Mouse (Mus musculus) cerebellum, adult 11 months (tissue): ENCODE results near the gene Syne2.
A peak's percentile ranks its signal among the peaks of the same experiment; 100 is the strongest.
"Not testable (repeated sequence)": the region's sequence is repeated elsewhere in the genome, so short reads cannot be mapped to it uniquely, and the experiment has no call there.

Experiments used
- DNase-seq: peaks from one replicate; pipeline ENCODE4 v3.0.0; 2022

Syne2 gene

DNA sequence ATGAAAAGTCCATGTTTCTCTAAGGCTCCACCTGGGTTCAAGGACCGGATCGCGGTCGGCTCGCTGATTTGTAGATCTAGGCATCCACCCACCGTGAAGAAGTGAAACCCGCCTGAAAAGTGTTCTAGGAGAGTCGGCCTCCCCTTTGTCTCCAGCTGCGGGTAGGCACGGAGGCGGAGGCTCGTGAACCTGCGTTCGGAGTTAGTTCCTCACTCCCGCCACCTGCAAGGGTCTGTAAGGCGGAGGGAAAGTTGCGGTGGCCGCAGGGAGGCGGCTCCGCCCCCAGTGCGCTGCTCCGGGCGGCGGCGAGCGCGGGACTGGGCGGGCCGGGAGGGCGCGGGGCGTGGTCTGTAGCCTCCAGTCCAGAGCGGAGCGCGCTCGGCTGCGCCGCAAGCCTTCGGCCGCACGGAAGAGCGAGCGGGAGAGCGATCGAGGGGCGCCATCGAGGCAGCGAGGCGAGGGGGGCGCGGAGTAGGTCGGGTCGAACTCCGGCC lies at the start of gene Syne2:
Syne2 (plus strand) TSS at position 176 of the 494 bp plus-strand sequence.
- peak; percentile 70 for DNase-seq

DNA sequence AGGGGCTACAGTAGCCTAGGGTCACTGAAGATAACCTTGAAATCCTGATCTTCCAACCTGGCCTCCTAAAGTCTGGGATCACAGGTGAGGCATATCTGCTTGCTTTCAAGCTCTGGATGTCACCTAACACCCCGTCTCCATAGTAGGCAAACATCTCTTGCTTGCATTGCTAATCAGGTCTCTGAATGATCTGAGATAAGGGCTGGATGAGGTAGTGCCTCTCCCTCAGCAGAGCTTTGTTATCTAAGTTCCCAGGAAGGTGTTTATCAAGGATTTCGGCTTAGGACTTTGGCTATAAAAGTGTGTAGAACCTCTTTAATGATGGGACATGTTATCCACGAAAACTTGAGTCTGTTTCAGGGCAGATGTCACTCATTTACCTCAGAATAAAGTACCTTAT lies 46.5 kb upstream of the Syne2 start:
- no peak for DNase-seq

DNA sequence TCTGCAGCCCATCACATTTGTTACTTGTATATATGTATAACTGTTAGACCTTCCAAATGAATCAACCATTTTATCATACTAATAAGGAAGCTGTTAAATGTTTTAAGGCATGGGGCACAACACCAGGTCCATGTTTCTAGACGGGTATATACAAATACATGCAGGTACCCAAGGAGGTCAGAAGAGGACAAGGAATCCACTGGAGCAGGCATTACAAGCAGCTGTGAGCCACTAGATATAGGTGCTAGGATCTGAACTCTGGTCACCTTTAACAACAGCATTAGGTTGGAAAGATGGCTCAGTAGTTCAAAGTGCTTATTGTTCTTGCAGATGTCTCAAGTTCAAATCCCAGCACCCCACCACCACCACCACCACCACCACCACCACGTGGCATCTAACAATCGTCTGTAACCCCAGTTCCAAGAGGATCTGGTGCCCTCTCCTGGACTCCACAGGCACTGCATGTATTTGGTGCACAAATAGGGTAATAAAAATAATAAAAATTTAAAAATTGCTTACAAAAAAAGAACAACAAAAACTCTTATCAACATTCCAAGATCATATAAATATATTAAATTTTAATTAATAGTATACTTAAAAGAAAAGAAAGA lies 45.4 kb upstream of the Syne2 start:
- DNase-seq = peak; percentile 20

DNA sequence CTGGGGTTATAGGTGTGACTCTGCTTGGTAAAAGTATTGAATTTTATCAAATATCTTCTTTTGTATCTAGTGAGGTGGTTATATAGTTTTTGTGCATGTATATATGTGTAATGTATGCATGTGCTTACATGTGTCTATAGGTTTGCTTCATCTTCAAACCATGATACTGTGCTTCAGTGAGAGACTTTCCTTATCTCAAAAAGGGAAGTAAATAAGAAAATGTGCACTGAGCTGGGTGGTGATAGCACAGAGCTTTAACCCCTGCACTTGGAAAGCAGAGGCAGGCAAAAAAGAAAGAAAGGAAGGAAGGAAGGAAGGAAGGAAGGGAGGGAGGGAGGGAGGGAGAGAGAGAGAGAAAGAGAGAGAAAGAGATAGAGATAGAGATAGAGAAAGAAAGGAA lies 36.5 kb upstream of the Syne2 start:
- DNase-seq = no peak

DNA sequence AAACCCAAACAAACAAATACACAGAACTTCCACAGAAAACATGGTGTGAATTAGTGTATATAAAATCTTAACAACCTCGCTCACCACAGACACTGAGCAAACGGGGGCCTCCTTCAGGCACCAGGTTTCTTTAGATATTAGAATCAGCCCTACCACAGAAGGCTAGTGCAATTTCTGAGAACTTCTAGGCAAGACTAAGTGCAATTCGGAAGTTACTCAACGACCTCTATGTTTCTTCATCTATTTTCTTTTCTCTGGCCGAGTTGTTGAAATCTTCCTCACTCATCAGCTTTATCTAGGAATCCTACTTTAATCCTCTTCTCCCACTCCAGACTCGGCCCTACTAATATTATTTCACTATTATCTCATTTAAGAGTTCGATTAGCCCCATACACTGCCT lies 35.9 kb upstream of the Syne2 start:
- no peak for DNase-seq

DNA sequence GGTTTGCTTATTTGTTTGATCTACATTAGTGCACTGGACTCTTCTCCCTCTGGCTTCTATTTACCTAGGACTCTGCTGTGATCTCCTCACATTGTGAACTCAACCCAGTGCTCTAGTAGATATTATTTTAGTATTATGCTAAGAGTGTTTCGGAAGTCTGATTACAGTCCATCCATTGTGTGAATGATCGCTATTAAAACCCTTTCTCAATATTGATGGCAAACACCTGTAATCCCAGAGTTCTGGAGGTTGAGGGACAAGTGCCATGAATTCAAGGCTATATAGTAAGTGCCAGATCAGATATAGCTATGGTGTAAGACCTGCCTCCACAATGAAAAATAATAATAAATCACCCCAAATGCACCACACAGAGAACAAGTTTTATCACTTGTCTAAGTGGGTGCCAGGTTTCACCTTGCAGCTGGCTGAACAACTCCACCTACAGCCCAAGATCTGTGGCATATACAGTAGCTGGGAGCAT lies 33.6 kb upstream of the Syne2 start:
- DNase-seq = no peak

DNA sequence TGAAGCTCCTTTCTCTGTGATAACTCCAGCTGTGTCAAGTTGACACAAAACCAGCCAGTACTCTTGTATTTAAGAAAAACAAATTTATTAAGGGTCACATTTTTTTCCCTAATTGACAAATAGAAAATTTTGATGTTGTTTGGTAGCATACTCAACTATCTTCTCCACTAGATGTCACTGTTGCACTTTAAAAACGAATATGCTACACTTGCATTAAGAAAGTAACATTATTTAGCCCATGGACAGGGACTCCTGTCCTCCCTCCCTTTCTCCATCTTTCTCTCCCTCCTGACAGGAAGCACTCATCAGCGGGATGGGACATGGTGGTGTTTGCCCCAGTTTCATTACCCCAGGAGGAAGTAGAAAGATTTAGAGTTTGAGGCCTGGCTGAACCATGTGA lies 31.3 kb upstream of the Syne2 start:
- not testable (repeated sequence) for DNase-seq

DNA sequence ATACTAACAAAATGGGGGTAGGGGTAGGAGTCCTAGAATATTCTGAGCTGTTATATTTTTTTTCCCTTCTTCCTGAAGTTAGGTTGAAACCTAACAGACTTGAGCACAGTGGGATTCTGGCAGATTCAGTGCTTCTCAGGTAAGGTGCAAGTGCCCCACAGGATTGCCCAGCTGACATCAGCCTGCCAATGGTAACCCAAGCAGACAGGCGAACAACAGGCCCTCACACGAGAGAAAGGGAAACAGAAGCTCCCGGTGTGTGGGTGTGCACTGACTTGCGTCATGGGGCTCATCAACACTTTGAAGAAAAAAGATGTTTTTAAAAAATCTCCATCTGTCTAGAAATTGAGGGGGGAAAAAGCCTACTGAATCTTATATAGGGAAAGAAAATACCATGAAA lies 28.5 kb upstream of the Syne2 start:
- peak; percentile 65 for DNase-seq

DNA sequence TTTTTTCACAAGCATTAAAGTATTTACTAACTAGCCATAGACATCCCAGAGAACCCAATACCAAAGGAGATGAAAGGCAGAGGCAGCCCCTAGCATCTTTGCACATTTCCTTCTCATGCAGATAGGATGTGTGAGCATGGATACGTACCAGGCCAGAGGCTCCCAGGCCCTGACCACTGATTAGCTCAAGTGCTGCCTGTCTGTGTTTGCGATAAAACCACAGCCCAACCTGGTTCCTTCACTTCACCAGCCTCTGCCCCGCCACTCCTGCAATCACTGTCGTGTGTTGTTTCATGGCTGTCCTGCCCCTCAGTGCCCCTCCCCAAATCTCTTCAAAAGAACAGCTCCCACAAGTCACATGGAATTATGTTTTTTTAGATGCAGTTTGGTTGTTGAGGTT lies 23.4 kb upstream of the Syne2 start:
- DNase-seq = no peak

DNA sequence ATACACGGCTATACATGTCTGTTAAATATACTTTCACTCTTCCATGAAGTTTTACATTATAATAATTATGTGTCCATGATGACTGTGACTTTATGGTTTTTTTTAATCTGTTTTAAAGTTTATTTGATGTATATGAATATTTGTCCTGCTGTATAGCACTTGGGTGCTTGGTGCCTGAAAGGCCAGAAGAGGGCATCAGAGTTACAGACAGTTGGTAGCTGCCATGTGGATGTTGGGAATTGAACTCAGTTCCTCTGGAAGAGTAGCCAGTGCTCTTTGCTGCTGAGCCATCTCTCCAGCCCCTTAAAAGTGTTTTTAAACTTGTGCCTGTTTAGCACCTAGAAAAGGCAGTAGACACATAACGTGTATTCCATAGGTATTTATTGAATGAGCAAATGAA lies 21.4 kb upstream of the Syne2 start:
- no peak for DNase-seq

DNA sequence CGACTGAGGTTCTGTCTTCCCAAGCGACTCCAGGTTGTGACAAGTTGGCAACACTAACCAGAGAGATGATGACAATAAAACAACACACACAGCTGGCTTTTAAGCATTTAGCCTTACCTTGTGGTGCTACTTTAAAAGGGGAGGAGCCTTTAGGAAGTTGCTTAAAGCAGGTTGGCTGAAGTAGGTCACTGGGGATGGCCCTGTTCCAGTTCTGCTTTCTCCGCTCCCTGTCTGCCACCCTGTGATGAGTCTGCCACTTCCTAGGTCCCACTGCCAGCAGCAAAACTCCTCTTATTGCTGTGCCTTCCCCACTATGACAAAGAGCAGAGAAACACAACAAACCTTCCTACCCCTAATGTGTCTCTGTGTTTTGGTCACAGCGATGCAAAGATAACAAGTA lies 11.7 kb upstream of the Syne2 start:
- DNase-seq = no peak

DNA sequence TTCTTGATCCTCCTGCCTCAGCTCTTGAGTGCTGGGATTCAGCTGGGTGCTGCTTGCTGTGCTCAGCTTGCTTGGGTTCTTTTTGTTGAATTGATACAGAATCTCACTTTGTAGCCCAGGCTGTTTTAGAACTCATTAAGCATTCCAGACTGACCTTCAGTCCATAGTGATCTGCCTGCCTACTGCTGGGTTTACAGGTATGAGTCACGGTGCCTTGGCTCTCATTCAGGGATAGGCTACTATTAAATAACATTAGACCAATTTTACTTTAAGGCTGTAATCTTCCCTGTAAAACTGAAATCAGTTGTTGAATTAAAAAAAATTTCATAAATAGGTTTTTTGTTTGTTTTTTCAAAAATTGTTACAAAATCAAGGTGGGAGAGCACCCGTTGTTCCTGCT lies 4.2 kb upstream of the Syne2 start:
- no peak for DNase-seq

DNA sequence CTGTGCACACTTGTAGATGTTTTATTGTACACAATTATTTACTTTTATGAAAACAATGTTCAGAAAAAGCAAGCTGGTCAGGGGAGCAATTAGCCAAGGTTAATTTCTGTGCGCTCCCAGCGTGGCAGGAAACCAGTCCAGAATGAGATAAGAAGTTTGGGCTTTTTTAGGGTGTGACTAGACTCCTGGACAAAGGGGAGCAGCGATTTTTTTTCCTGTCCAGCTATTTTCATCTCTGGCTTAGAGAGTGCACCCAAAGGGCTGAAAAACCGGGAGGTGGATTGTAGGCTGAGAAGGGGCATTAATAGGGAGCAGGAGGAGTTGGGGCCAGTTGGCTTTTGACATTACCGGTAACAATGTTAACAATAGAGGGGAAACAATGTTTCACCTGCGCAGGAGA lies 3.4 kb upstream of the Syne2 start:
- no peak for DNase-seq

DNA sequence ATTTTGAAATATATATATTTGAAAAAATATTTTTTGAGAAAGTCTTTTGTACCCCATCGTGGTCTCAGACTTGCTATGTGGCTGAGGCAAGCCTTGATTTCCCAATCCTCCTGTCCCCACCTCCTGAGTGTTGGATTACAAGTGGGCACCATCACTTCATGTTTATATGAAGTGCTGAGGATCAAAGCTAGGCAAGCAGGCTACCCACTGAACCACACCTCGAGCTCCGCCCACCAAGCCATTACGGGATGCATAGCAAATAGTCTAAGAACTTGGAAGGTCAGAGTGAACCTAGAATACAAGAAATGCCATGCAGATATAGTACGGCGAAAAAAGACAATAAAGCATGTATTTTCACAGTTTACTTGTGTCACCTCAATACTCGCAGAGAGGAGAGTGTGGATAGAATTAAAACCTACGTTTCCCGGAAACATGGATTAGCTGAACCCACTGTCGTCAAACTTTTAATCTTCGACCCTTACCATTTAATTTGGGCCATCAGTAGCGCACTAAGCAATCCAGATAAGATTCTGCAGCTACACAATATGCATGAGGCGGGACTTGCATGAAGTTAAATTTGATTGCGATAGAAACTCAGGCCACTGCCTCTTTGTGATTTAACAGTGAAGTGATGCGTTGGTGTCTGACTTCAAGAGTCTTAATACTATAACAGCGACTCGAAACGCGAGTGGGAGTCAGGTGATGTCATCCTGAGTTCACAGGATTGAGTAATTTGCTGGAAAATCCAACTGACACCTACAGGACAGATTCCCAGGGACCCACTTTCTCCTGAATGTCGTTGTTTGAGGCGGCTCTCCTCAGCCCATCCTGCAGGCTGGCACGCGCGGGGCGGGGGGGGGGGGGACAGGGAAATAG lies 715 bp upstream of the Syne2 start:
- DNase-seq = no peak

DNA sequence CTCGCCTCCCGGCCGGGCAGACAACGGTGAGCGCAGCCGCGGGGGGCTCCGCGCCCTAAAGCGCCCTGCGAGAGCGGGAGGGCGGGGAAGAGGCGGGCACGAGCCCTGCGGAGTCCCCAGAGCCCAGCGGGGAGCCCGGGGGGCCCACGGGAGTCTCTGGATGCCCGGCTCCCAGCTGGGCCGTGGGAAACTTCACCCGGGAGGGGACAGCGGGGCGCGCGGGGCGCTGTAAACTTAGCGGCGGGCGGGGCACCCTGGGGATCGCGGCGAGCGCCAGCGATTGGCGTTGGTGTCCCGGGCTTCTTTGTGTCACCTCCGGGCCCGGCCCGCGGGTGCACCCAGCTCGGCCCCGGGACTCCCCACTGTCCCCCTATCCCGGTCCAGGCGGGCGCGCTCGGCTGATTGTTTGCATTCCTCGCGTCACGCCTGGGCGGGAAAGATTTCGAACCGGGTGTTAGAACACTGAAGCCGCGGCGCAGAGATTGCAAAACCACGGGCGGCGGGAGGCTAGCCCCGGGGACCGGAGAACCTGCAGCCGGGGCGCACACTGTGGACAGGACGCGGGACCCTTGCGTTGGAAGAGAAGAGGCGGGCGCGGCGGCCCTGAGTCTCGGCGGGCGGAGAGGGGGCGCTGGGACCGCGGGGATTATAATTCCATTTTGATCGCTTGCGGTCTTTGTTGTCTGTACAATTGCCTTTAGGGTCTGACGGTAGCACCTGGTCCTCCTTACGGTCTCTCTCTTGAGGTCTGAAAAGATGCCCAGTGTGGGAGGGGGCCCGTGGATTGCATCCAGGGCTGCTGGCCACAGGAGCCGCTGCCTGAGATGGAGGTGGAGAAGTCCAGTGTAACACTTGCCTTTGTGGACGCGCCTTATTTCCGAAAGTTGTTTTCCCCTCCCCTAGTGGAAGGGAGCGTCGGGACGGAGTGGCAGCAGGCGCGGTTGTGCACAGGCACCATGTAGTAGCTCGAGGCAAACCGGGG lies 810 bp downstream of the Syne2 start:
- peak; percentile 35 for DNase-seq

DNA sequence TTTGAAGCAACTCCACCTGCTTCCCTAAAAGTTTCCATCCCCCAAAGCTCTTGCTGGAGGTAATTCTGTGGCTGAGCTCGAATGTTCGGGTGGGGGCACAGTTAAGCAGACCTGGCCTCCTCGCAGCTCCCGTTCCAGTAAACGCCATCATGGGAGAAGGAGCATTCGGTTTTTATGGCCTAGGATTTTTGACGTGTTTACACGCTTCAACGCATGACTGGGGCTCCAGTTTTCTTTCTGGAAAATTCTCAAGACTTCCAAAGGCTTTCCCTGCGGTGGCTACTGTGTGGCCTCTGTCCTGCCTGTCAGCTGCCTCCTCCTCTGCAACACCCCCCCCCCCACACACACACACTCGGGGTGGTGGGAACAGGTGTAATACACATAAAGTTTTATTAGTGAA lies 1.5 kb downstream of the Syne2 start:
- DNase-seq = no peak

DNA sequence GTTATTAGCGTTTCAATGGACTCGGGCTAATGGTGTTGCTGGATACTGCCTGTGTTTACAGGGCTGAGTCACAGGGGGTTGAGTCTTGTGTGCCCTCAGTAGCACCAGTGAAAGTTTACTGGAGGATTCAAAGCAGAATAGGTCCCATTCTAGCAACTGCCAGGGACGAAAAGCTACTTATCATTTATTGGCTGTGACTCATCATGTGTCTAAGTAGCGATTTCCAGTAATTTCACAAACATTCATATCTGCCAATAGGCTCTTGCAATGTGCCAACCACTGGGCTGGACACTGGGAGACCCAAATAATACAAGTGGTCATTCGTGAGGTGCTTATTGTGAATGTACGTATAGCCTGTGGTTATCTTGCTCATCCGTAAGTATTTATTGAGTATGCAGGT lies 2.3 kb downstream of the Syne2 start:
- no peak for DNase-seq

DNA sequence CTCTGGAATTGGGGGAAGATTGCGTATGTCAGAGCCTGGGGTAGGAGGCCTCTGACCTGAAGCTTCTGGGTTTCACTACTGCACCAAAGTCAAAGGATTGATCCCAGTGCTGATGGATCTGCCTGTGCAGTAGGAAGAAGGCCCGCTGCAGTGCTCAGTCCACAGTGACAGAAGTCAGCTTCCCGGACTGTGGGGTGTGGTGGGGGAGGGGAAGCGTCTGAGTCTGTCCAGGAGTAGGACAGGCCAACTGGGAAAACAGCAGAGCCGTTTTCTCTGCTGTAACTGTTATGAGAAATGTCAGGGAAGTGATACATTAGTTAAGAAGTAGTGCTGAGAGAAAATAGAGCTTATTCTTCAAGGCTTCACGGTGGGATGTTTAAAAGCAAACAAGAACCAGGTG lies 4.2 kb downstream of the Syne2 start:
- no peak for DNase-seq

DNA sequence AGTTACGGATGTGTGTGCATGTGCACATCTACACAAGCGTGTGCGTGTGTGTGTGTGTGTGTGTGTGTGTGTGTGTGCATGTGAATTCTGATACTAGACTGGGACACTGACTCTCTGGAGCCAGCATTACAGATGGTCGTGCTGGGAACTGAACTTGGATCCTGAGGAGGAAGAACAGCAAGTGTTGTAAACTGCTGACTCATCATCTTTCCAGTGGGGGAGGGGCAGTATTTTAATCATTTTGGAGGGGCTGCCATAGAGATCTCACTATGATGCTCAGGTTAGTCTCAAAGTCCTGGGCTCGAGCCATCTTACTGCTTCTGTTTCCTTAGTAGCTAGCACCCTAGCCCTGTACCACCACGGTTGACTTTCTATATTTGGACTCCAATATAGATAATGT lies 5.5 kb downstream of the Syne2 start:
- DNase-seq = no peak

DNA sequence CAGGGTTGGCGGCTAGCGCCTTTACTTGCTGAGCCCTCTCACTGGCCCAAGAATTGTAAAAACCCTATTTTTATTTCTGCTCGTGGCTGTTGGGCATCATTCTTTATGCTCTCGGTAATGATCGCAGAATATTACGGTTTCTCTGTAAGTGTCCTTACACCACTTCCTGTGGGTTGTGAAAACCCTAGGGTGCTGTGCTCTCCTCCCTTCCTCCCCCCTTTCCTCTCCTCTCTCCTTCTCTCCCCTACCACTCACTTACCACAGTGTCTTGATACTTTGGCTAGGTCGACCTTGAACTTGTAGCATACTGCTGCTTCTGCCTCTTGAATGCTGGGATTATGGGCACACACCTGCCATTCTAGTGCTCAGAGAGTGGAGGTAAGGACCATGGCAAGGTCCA lies 7.5 kb downstream of the Syne2 start:
- no peak for DNase-seq

DNA sequence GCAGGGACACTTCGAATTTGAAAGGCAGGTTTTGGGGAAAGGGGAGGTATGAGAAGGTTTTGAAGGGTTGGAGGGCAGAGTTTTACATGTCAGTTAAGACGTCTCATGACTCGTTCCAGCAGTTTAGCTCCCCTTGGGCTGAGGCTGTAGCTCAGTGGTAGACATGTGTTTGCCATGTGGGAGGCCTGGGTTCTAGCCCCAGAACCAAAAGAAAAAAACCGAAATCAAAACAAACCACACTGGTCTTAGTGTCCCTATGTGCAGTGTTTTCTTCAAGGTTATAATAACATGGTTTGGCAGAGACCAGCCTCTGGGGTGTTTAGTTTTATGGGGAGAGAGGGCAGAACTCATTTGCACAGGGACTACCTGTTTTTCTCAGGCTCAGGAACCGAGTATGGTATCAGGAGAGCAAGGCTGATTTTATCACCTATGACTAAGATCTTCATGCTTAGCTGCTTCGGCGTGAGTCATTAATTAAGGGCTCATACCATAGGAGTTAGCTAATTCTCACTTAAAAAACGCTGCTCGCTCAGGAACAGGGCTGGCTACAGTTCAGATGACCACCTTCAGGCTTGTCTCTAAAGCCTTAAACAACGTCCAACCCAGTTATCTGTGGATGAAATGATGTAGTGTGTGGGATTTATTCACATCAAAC lies 8.9 kb downstream of the Syne2 start:
- no peak for DNase-seq

DNA sequence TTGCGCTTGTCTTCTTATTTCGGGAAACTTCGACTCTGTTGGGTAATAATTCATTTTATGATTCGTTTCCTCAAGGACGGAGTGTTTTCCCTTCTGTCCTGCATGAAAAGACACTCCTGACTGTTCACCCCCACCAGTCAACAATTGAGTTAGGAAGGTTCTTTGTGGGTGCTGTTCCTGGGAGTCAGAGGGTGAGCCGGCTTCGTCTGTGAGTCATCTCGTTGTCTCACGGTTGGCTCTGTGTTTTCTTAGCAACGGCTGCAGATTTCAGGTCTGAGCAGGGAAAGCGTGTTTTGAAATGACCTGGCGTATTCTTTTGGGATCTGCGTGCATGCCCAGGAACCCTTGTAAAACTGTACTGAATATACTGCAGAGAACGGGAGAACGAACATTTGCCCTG lies 9.8 kb downstream of the Syne2 start:
- no peak for DNase-seq

DNA sequence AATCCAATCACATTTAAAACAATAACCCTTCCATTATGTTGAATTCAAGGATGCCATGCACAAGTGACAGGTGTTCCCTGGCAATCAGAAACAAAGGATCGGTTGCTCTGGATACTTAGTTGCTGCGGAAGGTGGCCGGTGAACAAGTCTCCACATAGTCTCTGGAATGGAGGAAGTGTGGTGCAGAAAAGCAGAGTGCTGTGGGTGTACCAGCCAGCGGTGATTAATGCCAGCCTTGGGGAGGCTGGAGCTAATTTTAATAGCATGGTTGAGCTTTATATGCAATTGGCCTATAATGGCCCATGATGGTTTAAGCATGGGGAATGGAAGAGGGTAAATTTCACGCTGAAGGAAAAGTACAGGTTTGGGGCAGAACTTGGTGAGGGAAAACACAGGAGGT lies 11.7 kb downstream of the Syne2 start:
- DNase-seq = no peak
